In the genomic region with DNA sequence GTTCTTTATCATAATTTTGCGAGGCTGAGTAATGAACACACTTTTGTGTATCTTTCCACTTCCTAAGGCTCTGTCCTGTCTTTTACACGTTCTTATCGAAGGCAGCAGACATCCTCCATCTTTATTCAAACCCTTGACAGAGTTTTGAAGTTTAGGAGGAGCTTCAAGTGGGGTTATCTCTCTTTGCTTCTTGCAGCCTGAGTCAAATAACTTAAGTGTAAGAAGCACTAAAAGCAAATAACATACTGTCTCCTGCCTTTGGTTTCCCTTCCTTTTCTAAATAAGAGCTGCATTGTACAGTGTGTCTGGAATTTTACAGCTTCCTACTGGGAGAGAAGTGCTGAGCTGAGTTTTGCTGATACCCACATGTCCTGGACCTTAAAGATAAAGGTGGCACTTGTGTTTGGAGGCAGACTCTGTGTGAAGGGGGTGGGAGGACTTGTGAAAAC, we compare ENCODE assay signal across 12 mouse cellular contexts.
DNase-seq lines count a peak whose midpoint lies in the region; ATAC-seq and TF ChIP-seq lines count a peak whose summit lies in the region.
"Had no signal": no experiment of that assay in that cellular context is flagged by ENCODE, and none has a peak within 500 bp of the region (broad histone marks: within the 10 kb centered on the region; RNA-seq: fewer than 3 reads in every experiment).

No protein-coding gene starts in this region.

- no peak for TF ChIP-seq CTCF in stomach, postnatal 0 days (IDR thresholded peaks at IDR 0.05; ENCODE audit: low read depth)

- H3K9ac ChIP-seq in heart, embryonic 14.5 days (ENCODE audit: low read length), result no peak overlapping the region
- no peak overlapping the region for H3K9ac ChIP-seq in stomach, embryonic 14.5 days (replicated peaks; ENCODE audit: low read depth, low read length)
- no peak overlapping the region for H3K9ac ChIP-seq in stomach, postnatal 0 days (ENCODE audit: low read length)
- H3K9ac ChIP-seq in liver, embryonic 12.5 days, result peak overlapping the region; percentile 56; the same call in 1 of the 2 replicates
- H3K9ac ChIP-seq in hindbrain, embryonic 14.5 days, result no peak overlapping the region

- H3K4me3 ChIP-seq in heart, embryonic 14.5 days (ENCODE audit: control insufficient read depth in 1 of 2, insufficient read depth in 1 of 2, low read depth in 1 of 2, low read length in 2 of 2), result no peak overlapping the region
- no peak overlapping the region for H3K4me3 ChIP-seq in stomach, embryonic 14.5 days (ENCODE audit: low read depth, low read length)
- no peak overlapping the region for H3K4me3 ChIP-seq in stomach, postnatal 0 days (ENCODE audit: low read depth, low read length)
- H3K4me3 ChIP-seq in liver, embryonic 12.5 days, result no peak overlapping the region
- H3K4me3 ChIP-seq in embryonic facial prominence, embryonic 10.5 days, result no peak overlapping the region
- H3K4me3 ChIP-seq in hindbrain, embryonic 14.5 days (replicated peaks; ENCODE audit: low read length), result no peak overlapping the region

- no peaks in the 10 kb centered on the region for H3K36me3 ChIP-seq in heart, embryonic 14.5 days (ENCODE audit: control insufficient read depth, insufficient read depth, low read length)
- no peaks in the 10 kb centered on the region for H3K36me3 ChIP-seq in stomach, embryonic 14.5 days (ENCODE audit: control insufficient read depth, insufficient read depth, low read length)
- no peaks in the 10 kb centered on the region for H3K36me3 ChIP-seq in stomach, postnatal 0 days (ENCODE audit: control insufficient read depth, insufficient read depth, low read length)
- no peaks in the 10 kb centered on the region for H3K36me3 ChIP-seq in liver, embryonic 12.5 days
- no peaks in the 10 kb centered on the region for H3K36me3 ChIP-seq in embryonic facial prominence, embryonic 10.5 days (replicated peaks)
- H3K36me3 ChIP-seq in hindbrain, embryonic 14.5 days (replicated peaks; ENCODE audit: control insufficient read depth, insufficient read depth), result no peaks in the 10 kb centered on the region

- H3K27ac ChIP-seq in heart, embryonic 14.5 days (replicated peaks in 1 of 2; ENCODE audit: control insufficient read depth in 1 of 2, insufficient read depth in 1 of 2, low read depth in 2 of 2, low read length in 2 of 2), result peak overlapping the region; percentile 48 to 64; a peak in 2 of 4 replicates
- no peak overlapping the region for H3K27ac ChIP-seq in stomach, embryonic 14.5 days (ENCODE audit: low read length)
- no peak overlapping the region for H3K27ac ChIP-seq in stomach, postnatal 0 days (replicated peaks)
- H3K27ac ChIP-seq in liver, embryonic 12.5 days, result peak overlapping the region; percentile 97
- H3K27ac ChIP-seq in embryonic facial prominence, embryonic 10.5 days (replicated peaks), result no peak overlapping the region
- no peak overlapping the region for H3K27ac ChIP-seq in hindbrain, embryonic 14.5 days

- peak overlapping the region; percentile 25 for H3K4me2 ChIP-seq in heart, embryonic 14.5 days (ENCODE audit: low read length)
- H3K4me2 ChIP-seq in stomach, embryonic 14.5 days (replicated peaks; ENCODE audit: low read depth, low read length), result no peak overlapping the region
- no peak overlapping the region for H3K4me2 ChIP-seq in stomach, postnatal 0 days (replicated peaks; ENCODE audit: low read depth)
- peak overlapping the region; percentile 50 for H3K4me2 ChIP-seq in liver, embryonic 12.5 days
- H3K4me2 ChIP-seq in hindbrain, embryonic 14.5 days (replicated peaks), result no peak overlapping the region

- no peaks in the 10 kb centered on the region for H3K9me3 ChIP-seq in heart, embryonic 14.5 days (ENCODE audit: control insufficient read depth, low read length)
- H3K9me3 ChIP-seq in stomach, embryonic 14.5 days (ENCODE audit: control insufficient read depth, low read depth, low read length), result no peaks in the 10 kb centered on the region
- no peaks in the 10 kb centered on the region for H3K9me3 ChIP-seq in stomach, postnatal 0 days (ENCODE audit: control insufficient read depth, low read length)
- no peaks in the 10 kb centered on the region for H3K9me3 ChIP-seq in liver, embryonic 12.5 days (replicated peaks)
- no peaks in the 10 kb centered on the region for H3K9me3 ChIP-seq in embryonic facial prominence, embryonic 10.5 days
- no peaks in the 10 kb centered on the region for H3K9me3 ChIP-seq in hindbrain, embryonic 14.5 days (ENCODE audit: control insufficient read depth, low read length)

- WGBS in heart, embryonic 14.5 days, result 2% methylated on average over 3 of the region's 3 CpGs
- WGBS in stomach, embryonic 14.5 days, result 31% methylated on average over 3 of the region's 3 CpGs
- 34% methylated on average over 3 of the region's 3 CpGs for WGBS in stomach, postnatal 0 days
- 8% methylated on average over 3 of the region's 3 CpGs for WGBS in liver, embryonic 12.5 days (ENCODE audit: insufficient replicate concordance)
- 61% methylated on average over 3 of the region's 3 CpGs for WGBS in embryonic facial prominence, embryonic 10.5 days
- WGBS in hindbrain, embryonic 14.5 days, result 73% methylated on average over 3 of the region's 3 CpGs

- intact Hi-C loops in heart, postnatal 36 days (cut with DNase I), result no loop called here

- H3K4me1 ChIP-seq in heart, embryonic 14.5 days (ENCODE audit: control insufficient read depth in 2 of 2, insufficient read depth in 2 of 2, low read length in 2 of 2), result peaks cover 2 to 6% of the 10 kb centered on the region in 2 experiments; a peak in 3 of 4 replicates
- no peaks in the 10 kb centered on the region for H3K4me1 ChIP-seq in stomach, embryonic 14.5 days (ENCODE audit: control insufficient read depth, insufficient read depth, low read length)
- H3K4me1 ChIP-seq in stomach, postnatal 0 days (replicated peaks; ENCODE audit: control insufficient read depth, insufficient read depth), result no peaks in the 10 kb centered on the region
- peaks cover 40% of the 10 kb centered on the region for H3K4me1 ChIP-seq in liver, embryonic 12.5 days
- no peaks in the 10 kb centered on the region for H3K4me1 ChIP-seq in embryonic facial prominence, embryonic 10.5 days
- no peaks in the 10 kb centered on the region for H3K4me1 ChIP-seq in hindbrain, embryonic 14.5 days (replicated peaks; ENCODE audit: control insufficient read depth, insufficient read depth, low read length)

- TF ChIP-seq EP300 in stomach, postnatal 0 days (optimal IDR thresholded peaks at IDR 0.05), result no peak

- DNase-seq in heart, postnatal 36 days, result no peak
- no peak for DNase-seq in stomach, postnatal 0 days (ENCODE audit: low spot score)
- DNase-seq in layer of hippocampus, postnatal 25 days (ENCODE audit: extremely low spot score in 1 of 2, low spot score in 1 of 2), result no peak
- no peak for DNase-seq in embryonic facial prominence, embryonic 10.5 days (ENCODE audit: low spot score)
- DNase-seq in hindbrain, embryonic 14.5 days (ENCODE audit: low spot score), result no peak
- DNase-seq: cerebellum, adult 18-20 months; gastrocnemius, postnatal 25 days; kidney, adult 2 months; lung, adult 2 months had no signal

- ATAC-seq in heart, embryonic 14.5 days (ENCODE audit: insufficient number of reproducible peaks, insufficient read depth, low FRiP score, low read depth), result peak; percentile 80
- ATAC-seq in stomach, embryonic 14.5 days (ENCODE audit: insufficient number of reproducible peaks, insufficient read depth, low FRiP score, low read depth), result peak; percentile 80; the same call in 1 of the 2 replicates
- no peak for ATAC-seq in stomach, postnatal 0 days (ENCODE audit: low FRiP score, low TSS enrichment)
- peak; percentile 98 for ATAC-seq in liver, embryonic 12.5 days
- no peak for ATAC-seq in hindbrain, embryonic 14.5 days (ENCODE audit: low FRiP score)

- H3K27me3 ChIP-seq in heart, embryonic 14.5 days (ENCODE audit: control insufficient read depth, insufficient read depth, low read length), result no peaks in the 10 kb centered on the region
- H3K27me3 ChIP-seq in stomach, embryonic 14.5 days (ENCODE audit: control insufficient read depth, insufficient read depth, low read length), result no peaks in the 10 kb centered on the region
- no peaks in the 10 kb centered on the region for H3K27me3 ChIP-seq in stomach, postnatal 0 days (ENCODE audit: control insufficient read depth, insufficient read depth, low read length)
- no peaks in the 10 kb centered on the region for H3K27me3 ChIP-seq in liver, embryonic 12.5 days (replicated peaks)
- H3K27me3 ChIP-seq in embryonic facial prominence, embryonic 10.5 days (replicated peaks; ENCODE audit: low read depth, poor library complexity, severe bottlenecking), result no peaks in the 10 kb centered on the region
- H3K27me3 ChIP-seq in hindbrain, embryonic 14.5 days (ENCODE audit: control insufficient read depth, insufficient read depth, low read length), result no peaks in the 10 kb centered on the region

Comparison
In these comparisons a context has a peak if more than half of its experiments do, and no peak if none do; other contexts are left out.
1. ATAC-seq: peak in heart, embryonic 14.5 days (single experiment), stomach, embryonic 14.5 days (single experiment) and liver, embryonic 12.5 days (single experiment); none in stomach, postnatal 0 days (single experiment) and hindbrain, embryonic 14.5 days (single experiment).
2. H3K27ac ChIP-seq: peak in heart, embryonic 14.5 days (2 of 2) and liver, embryonic 12.5 days (single experiment); none in stomach, embryonic 14.5 days (single experiment), stomach, postnatal 0 days (single experiment), embryonic facial prominence, embryonic 10.5 days (single experiment) and hindbrain, embryonic 14.5 days (single experiment).
3. H3K4me2 ChIP-seq: peak in heart, embryonic 14.5 days (single experiment) and liver, embryonic 12.5 days (single experiment); none in stomach, embryonic 14.5 days (single experiment), stomach, postnatal 0 days (single experiment) and hindbrain, embryonic 14.5 days (single experiment).